Mouse (Mus musculus) small intestine, adult 10 weeks (tissue): ENCODE data around the gene Olfr1014. TPM values are rescaled to one million over a fixed set of nuclear protein-coding genes. Genes with fewer than 3 reads are reported as not detected.

ENCODE experiments used
- polyA plus RNA-seq: library from polyadenylated mRNA; stranded (reverse); fragments of 350-450 nt; fragmentation: Illumina TruSeq; extraction: RNeasy Lipid Tissue Mini Kit (QIAGEN cat#74804); gene quantifications from one replicate; pipeline ENCODE4 v1.2.3, GENCODE M21; 2014; ENCODE audit warnings: low replicate concordance

Gene Olfr1014
- polyA plus RNA-seq = not detected

GRCm38 (mm10) chr2:85772413-85772812 is at the start of gene Olfr1014:
TSS of gene Olfr1014 (plus strand) at chr2:85772713.

DNA sequence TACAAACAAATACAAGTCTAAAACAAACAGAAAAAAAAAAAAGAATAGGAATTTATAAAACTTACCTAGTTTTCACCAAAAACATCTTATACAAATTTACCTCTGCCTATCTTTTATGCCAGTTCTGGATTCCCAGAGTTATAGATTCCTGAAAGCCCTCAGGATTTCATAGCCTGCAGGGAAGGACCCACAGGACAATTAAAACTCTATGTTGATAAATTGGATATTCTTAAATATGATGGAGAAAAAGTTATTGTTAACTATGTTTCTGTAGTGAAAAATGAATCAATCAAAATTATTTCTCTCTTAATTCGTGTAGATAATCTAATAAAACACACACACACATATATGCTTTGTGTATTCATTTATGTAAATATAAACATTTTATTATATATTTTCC is 9.8 kb upstream of the Olfr1014 start, which contains the start of gene Olfr1012:
Gene Olfr1012, minus strand, starts transcription at position 101 of the 400 bp plus-strand sequence.

DNA sequence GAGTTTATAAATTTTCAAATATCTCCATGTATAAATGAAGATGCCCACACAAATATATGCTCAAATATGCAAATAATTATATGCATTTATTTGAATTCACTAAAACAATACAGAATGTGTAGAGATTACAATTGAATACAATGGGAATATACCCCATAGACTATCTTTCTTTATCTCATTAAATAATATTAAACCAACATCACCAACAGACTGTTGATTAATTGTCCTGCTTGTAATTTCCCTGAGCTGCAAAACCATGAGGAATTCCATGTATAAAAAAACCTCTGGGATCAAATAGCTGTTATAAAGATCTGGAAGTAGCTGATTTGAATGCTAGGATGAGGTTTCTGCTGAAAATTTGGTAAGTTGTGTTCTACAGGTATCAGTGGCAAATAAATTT is 5.7 kb upstream of the Olfr1014 start, which contains the start of gene Olfr1013:
Gene Olfr1013, plus strand, starts transcription at position 301 of the 400 bp plus-strand sequence.

GRCm38 (mm10) chr2:85781717-85782116 is 9.2 kb downstream of the Olfr1014 start, which contains the start of gene Olfr1015:
TSS of gene Olfr1015 (plus strand) at chr2:85782017.

GRCm38 (mm10) chr2:85802444-85802843 is 29.9 kb downstream of the Olfr1014 start, which contains the start of gene Olfr1016:
TSS of gene Olfr1016 (minus strand) at chr2:85802544.

GRCm38 (mm10) chr2:85818179-85818578 is 45.7 kb downstream of the Olfr1014 start, which contains the start of gene Olfr1018:
TSS of gene Olfr1018 (plus strand) at chr2:85818479.

Other genes starting within 250 kb of the Olfr1014 start
- not detected for gene Olfr996, start 193.5 kb upstream of the Olfr1014 start, polyA plus RNA-seq
- gene Olfr998, start 183.8 kb upstream of the Olfr1014 start, polyA plus RNA-seq = not detected
- not detected for gene Olfr1000, start 160.8 kb upstream of the Olfr1014 start, polyA plus RNA-seq
- gene Olfr1002, start 122.0 kb upstream of the Olfr1014 start, polyA plus RNA-seq = not detected
- gene Olfr154, start 108.3 kb upstream of the Olfr1014 start, polyA plus RNA-seq = not detected
- not detected for gene Olfr1006, start 93.9 kb upstream of the Olfr1014 start, polyA plus RNA-seq
- not detected for gene Olfr1008, start 83.3 kb upstream of the Olfr1014 start, polyA plus RNA-seq
- not detected for gene Olfr1009, start 57.3 kb upstream of the Olfr1014 start, polyA plus RNA-seq
- not detected for gene Olfr1012, start 9.9 kb upstream of the Olfr1014 start, polyA plus RNA-seq
- not detected for gene Olfr1013, start 5.6 kb upstream of the Olfr1014 start, polyA plus RNA-seq
- not detected for gene Olfr1015, start 9.3 kb downstream of the Olfr1014 start, polyA plus RNA-seq
- not detected for gene Olfr1016, start 29.8 kb downstream of the Olfr1014 start, polyA plus RNA-seq
- gene Olfr1018, start 45.8 kb downstream of the Olfr1014 start, polyA plus RNA-seq = not detected
- gene Olfr1019, start 72.8 kb downstream of the Olfr1014 start, polyA plus RNA-seq = not detected
- not detected for gene Olfr1020, start 74.3 kb downstream of the Olfr1014 start, polyA plus RNA-seq
- gene Olfr1022, start 95.9 kb downstream of the Olfr1014 start, polyA plus RNA-seq = not detected
- gene Olfr1023, start 112.9 kb downstream of the Olfr1014 start, polyA plus RNA-seq = not detected
- gene Olfr1024, start 132.3 kb downstream of the Olfr1014 start, polyA plus RNA-seq = not detected
- gene Olfr1025-ps1, start 142.5 kb downstream of the Olfr1014 start, polyA plus RNA-seq = not detected
- gene Olfr1026, start 148.8 kb downstream of the Olfr1014 start, polyA plus RNA-seq = not detected
- gene Olfr1028, start 177.7 kb downstream of the Olfr1014 start, polyA plus RNA-seq = not detected
- not detected for gene Olfr1029, start 201.2 kb downstream of the Olfr1014 start, polyA plus RNA-seq
- gene Olfr1030, start 206.6 kb downstream of the Olfr1014 start, polyA plus RNA-seq = not detected
- not detected for gene Olfr1031, start 217.6 kb downstream of the Olfr1014 start, polyA plus RNA-seq
- not detected for gene Olfr1032, start 232.8 kb downstream of the Olfr1014 start, polyA plus RNA-seq
- gene Olfr1033, start 247.9 kb downstream of the Olfr1014 start, polyA plus RNA-seq = 3.2 TPM